7 mouse cellular contexts compared by ENCODE assay signal in genomic region chr11:69058729-69059356, GRCm38 (mm10). TPM values are rescaled to one million over a fixed set of nuclear protein-coding genes. Genes with fewer than 3 reads are reported as not detected.
DNase-seq lines count a peak whose midpoint lies in the region; ATAC-seq and TF ChIP-seq lines count a peak whose summit lies in the region.

No protein-coding gene starts in this region.

- no peak for TF ChIP-seq POLR2A in olfactory bulb, adult 2 months (IDR thresholded peaks at IDR 0.05; ENCODE audit: insufficient read depth, low read depth, low read length)

- DNase-seq in lung, postnatal 4 days, result no peak
- DNase-seq in left cerebral cortex, adult 18-20 months (ENCODE audit: low spot score in 2 of 2), result no peak

- ATAC-seq in lung, embryonic 16.5 days (ENCODE audit: low read depth), result peak; percentile 8
- no peak for ATAC-seq in embryonic facial prominence, embryonic 15.5 days (ENCODE audit: insufficient number of reproducible peaks, low FRiP score, low TSS enrichment, low read depth)
- ATAC-seq in intestine, embryonic 15.5 days, result peak; percentile 37
- no peak for ATAC-seq in inflammation-experienced regulatory T-cells, adult 6 months

- peaks cover 18% of the 10 kb centered on the region for H3K4me1 ChIP-seq in lung, embryonic 16.5 days (replicated peaks; ENCODE audit: control insufficient read depth, insufficient read depth, low read length)
- H3K4me1 ChIP-seq in embryonic facial prominence, embryonic 15.5 days, result peaks cover 23% of the 10 kb centered on the region
- H3K4me1 ChIP-seq in intestine, embryonic 15.5 days (replicated peaks), result peaks cover 20% of the 10 kb centered on the region
- H3K4me1 ChIP-seq in olfactory bulb, adult 2 months (ENCODE audit: control insufficient read depth, insufficient read depth, low read length), result peaks cover 12% of the 10 kb centered on the region

- H3K27ac ChIP-seq in lung, embryonic 16.5 days (ENCODE audit: low read length), result peak overlapping the region; percentile 81
- H3K27ac ChIP-seq in embryonic facial prominence, embryonic 15.5 days (replicated peaks), result peak overlapping the region; percentile 94
- H3K27ac ChIP-seq in intestine, embryonic 15.5 days, result peak overlapping the region; percentile 91
- H3K27ac ChIP-seq in olfactory bulb, adult 2 months (ENCODE audit: insufficient read depth, low read depth, low read length), result peak overlapping the region; percentile 88

- H3K9me3 ChIP-seq in lung, embryonic 16.5 days (ENCODE audit: control insufficient read depth, low read length), result no peaks in the 10 kb centered on the region
- H3K9me3 ChIP-seq in embryonic facial prominence, embryonic 15.5 days (replicated peaks), result no peaks in the 10 kb centered on the region
- no peaks in the 10 kb centered on the region for H3K9me3 ChIP-seq in intestine, embryonic 15.5 days

- peak overlapping the region; percentile 81 for H3K4me2 ChIP-seq in lung, embryonic 16.5 days (ENCODE audit: low read depth, low read length)
- H3K4me2 ChIP-seq in embryonic facial prominence, embryonic 15.5 days (replicated peaks), result peak overlapping the region; percentile 70
- peak overlapping the region; percentile 77 for H3K4me2 ChIP-seq in intestine, embryonic 15.5 days (replicated peaks)

- peak overlapping the region; percentile 78 for H3K4me3 ChIP-seq in lung, embryonic 16.5 days (ENCODE audit: low read length)
- peak overlapping the region; percentile 96 for H3K4me3 ChIP-seq in embryonic facial prominence, embryonic 15.5 days (replicated peaks)
- H3K4me3 ChIP-seq in intestine, embryonic 15.5 days (replicated peaks), result peak overlapping the region; percentile 89
- H3K4me3 ChIP-seq in olfactory bulb, adult 2 months (ENCODE audit: insufficient read depth, low read depth, low read length), result peak overlapping the region; percentile 86

- WGBS in lung, embryonic 16.5 days, result 1% methylated on average over 19 of the region's 19 CpGs
- under 1% methylated on average over 19 of the region's 19 CpGs for WGBS in embryonic facial prominence, embryonic 15.5 days
- under 1% methylated on average over 19 of the region's 19 CpGs for WGBS in intestine, embryonic 15.5 days
- WGBS in olfactory bulb, adult 2 months, result 1% methylated on average over 19 of the region's 19 CpGs

- TF ChIP-seq CTCF in olfactory bulb, adult 2 months (IDR thresholded peaks at IDR 0.05; ENCODE audit: insufficient read depth, low read depth, low read length), result no peak

- H3K27me3 ChIP-seq in lung, embryonic 16.5 days (ENCODE audit: control insufficient read depth, insufficient read depth, low read depth, low read length), result no peaks in the 10 kb centered on the region
- H3K27me3 ChIP-seq in embryonic facial prominence, embryonic 15.5 days, result no peaks in the 10 kb centered on the region
- no peaks in the 10 kb centered on the region for H3K27me3 ChIP-seq in intestine, embryonic 15.5 days (replicated peaks)

- H3K36me3 ChIP-seq in lung, embryonic 16.5 days (ENCODE audit: control insufficient read depth, insufficient read depth, low read length), result no peaks in the 10 kb centered on the region
- no peaks in the 10 kb centered on the region for H3K36me3 ChIP-seq in embryonic facial prominence, embryonic 15.5 days
- no peaks in the 10 kb centered on the region for H3K36me3 ChIP-seq in intestine, embryonic 15.5 days

- peak overlapping the region; percentile 67 for H3K9ac ChIP-seq in lung, embryonic 16.5 days (ENCODE audit: low read length)
- peak overlapping the region; percentile 60 for H3K9ac ChIP-seq in embryonic facial prominence, embryonic 15.5 days
- H3K9ac ChIP-seq in intestine, embryonic 15.5 days, result peak overlapping the region; percentile 63

RNA-seq across cellular contexts. Expression of gene Borcs6, which starts 0.7 kb away (rescaled TPM):
- 7.2 and 8.6 TPM in 2 replicates for polyA plus RNA-seq in lung, embryonic 16.5 days (2015; fragmentation: Nextera tagmentation; extraction: Ambion mirVana)
- polyA plus RNA-seq in embryonic facial prominence, embryonic 15.5 days (2015; fragmentation: Nextera tagmentation; extraction: Ambion mirVana), result 14.9 and 15.7 TPM in 2 replicates
- polyA plus RNA-seq in intestine, embryonic 15.5 days (2015; fragmentation: Nextera tagmentation; extraction: Ambion mirVana), result 8.6 and 8.9 TPM in 2 replicates
- not detected in 2 replicates for polyA plus RNA-seq in olfactory bulb, adult 2 months (2012; ENCODE audit: insufficient read depth, insufficient read length, low replicate concordance, missing spikeins)
- total RNA-seq in left cerebral cortex, adult 18-20 months (2021), result 10 to 100 TPM; 35.2 to 38.0 TPM
- 1 to 10 TPM; 1.1 to 2.2 (median 1.3) TPM for polyA plus RNA-seq in inflammation-experienced regulatory T-cells, adult 6 months (2017; shearing (Covaris generic))

RNA-seq across cellular contexts. Expression of gene Tmem107, which starts 11.8 kb away (rescaled TPM):
- 101 and 104 TPM in 2 replicates for polyA plus RNA-seq in lung, embryonic 16.5 days (2015; fragmentation: Nextera tagmentation; extraction: Ambion mirVana)
- 102 and 137 TPM in 2 replicates for polyA plus RNA-seq in embryonic facial prominence, embryonic 15.5 days (2015; fragmentation: Nextera tagmentation; extraction: Ambion mirVana)
- 43.7 and 47.6 TPM in 2 replicates for polyA plus RNA-seq in intestine, embryonic 15.5 days (2015; fragmentation: Nextera tagmentation; extraction: Ambion mirVana)
- not detected in 2 replicates for polyA plus RNA-seq in olfactory bulb, adult 2 months (2012; ENCODE audit: insufficient read depth, insufficient read length, low replicate concordance, missing spikeins)
- total RNA-seq in left cerebral cortex, adult 18-20 months (2021), result 10 to 100 TPM; 23.6 to 26.8 TPM
- 1 to 10 TPM; 2.8 to 9.1 (median 4.0) TPM for polyA plus RNA-seq in inflammation-experienced regulatory T-cells, adult 6 months (2017; shearing (Covaris generic))

RNA-seq across cellular contexts. Expression of gene Aurkb, which starts 13.4 kb away (rescaled TPM):
- 183 and 189 TPM in 2 replicates for polyA plus RNA-seq in lung, embryonic 16.5 days (2015; fragmentation: Nextera tagmentation; extraction: Ambion mirVana)
- polyA plus RNA-seq in embryonic facial prominence, embryonic 15.5 days (2015; fragmentation: Nextera tagmentation; extraction: Ambion mirVana), result 122 and 123 TPM in 2 replicates
- 133 and 135 TPM in 2 replicates for polyA plus RNA-seq in intestine, embryonic 15.5 days (2015; fragmentation: Nextera tagmentation; extraction: Ambion mirVana)
- not detected in 2 replicates for polyA plus RNA-seq in olfactory bulb, adult 2 months (2012; ENCODE audit: insufficient read depth, insufficient read length, low replicate concordance, missing spikeins)
- under 1 TPM in 1 of 2 experiments, not detected in 1; 0.30 TPM for total RNA-seq in left cerebral cortex, adult 18-20 months (2021)
- polyA plus RNA-seq in inflammation-experienced regulatory T-cells, adult 6 months (2017; shearing (Covaris generic)), result 10 to 100 TPM in 2 of 3 experiments, 1 to 10 TPM in 1; 5.8 to 74.0 (median 12.9) TPM

RNA-seq across cellular contexts. Expression of gene Vamp2, which starts 29.4 kb away (rescaled TPM):
- 80.6 and 85.2 TPM in 2 replicates for polyA plus RNA-seq in lung, embryonic 16.5 days (2015; fragmentation: Nextera tagmentation; extraction: Ambion mirVana)
- 111 and 149 TPM in 2 replicates for polyA plus RNA-seq in embryonic facial prominence, embryonic 15.5 days (2015; fragmentation: Nextera tagmentation; extraction: Ambion mirVana)
- 61.8 and 64.2 TPM in 2 replicates for polyA plus RNA-seq in intestine, embryonic 15.5 days (2015; fragmentation: Nextera tagmentation; extraction: Ambion mirVana)
- 348 and 768 TPM in 2 replicates for polyA plus RNA-seq in olfactory bulb, adult 2 months (2012; ENCODE audit: insufficient read depth, insufficient read length, low replicate concordance, missing spikeins)
- total RNA-seq in left cerebral cortex, adult 18-20 months (2021), result 1,000 to 10,000 TPM; 1,053 to 1,091 TPM
- polyA plus RNA-seq in inflammation-experienced regulatory T-cells, adult 6 months (2017; shearing (Covaris generic)), result 10 to 100 TPM; 26.9 to 31.5 (median 27.3) TPM

RNA-seq across cellular contexts. Expression of gene Per1, which starts 36.2 kb away (rescaled TPM):
- polyA plus RNA-seq in lung, embryonic 16.5 days (2015; fragmentation: Nextera tagmentation; extraction: Ambion mirVana), result 31.1 and 32.4 TPM in 2 replicates
- polyA plus RNA-seq in embryonic facial prominence, embryonic 15.5 days (2015; fragmentation: Nextera tagmentation; extraction: Ambion mirVana), result 29.6 and 34.4 TPM in 2 replicates
- polyA plus RNA-seq in intestine, embryonic 15.5 days (2015; fragmentation: Nextera tagmentation; extraction: Ambion mirVana), result 11.9 and 15.6 TPM in 2 replicates
- not detected in 2 replicates for polyA plus RNA-seq in olfactory bulb, adult 2 months (2012; ENCODE audit: insufficient read depth, insufficient read length, low replicate concordance, missing spikeins)
- total RNA-seq in left cerebral cortex, adult 18-20 months (2021), result 100 to 1,000 TPM; 129 to 133 TPM
- polyA plus RNA-seq in inflammation-experienced regulatory T-cells, adult 6 months (2017; shearing (Covaris generic)), result 1 to 10 TPM; 5.2 to 6.2 (median 6.1) TPM

Comparison
In these comparisons a context has a peak if more than half of its experiments do, and no peak if none do; other contexts are left out.
1. ATAC-seq: peak in lung, embryonic 16.5 days (single experiment) and intestine, embryonic 15.5 days (single experiment); none in embryonic facial prominence, embryonic 15.5 days (single experiment) and inflammation-experienced regulatory T-cells, adult 6 months (single experiment).
2. Peak in every context shown above with its lines, with median percentiles within 50 percentile points of each other: H3K27ac ChIP-seq, H3K4me2 ChIP-seq, H3K4me3 ChIP-seq and H3K9ac ChIP-seq.